Mouse (Mus musculus) bone marrow macrophage, adult 2 months (primary cell): ENCODE data around the gene Tfrc.

Experiments
- CTCF ChIP-seq: IDR thresholded peaks from 2 replicates; pipeline ENCODE4 v1.5.1; 2012; ENCODE audit warnings: low read depth, mild to moderate bottlenecking, low read length, moderate library complexity
- POLR2A ChIP-seq: IDR thresholded peaks from 2 replicates; pipeline ENCODE4 v1.6.1; 2012; ENCODE audit warnings: mild to moderate bottlenecking, low read depth, low read length, borderline replicate concordance

GRCm38 (mm10) chr16:32597909-32598381 is 10.8 kb upstream of the Tfrc start:
- no peak for TF ChIP-seq CTCF
- TF ChIP-seq POLR2A = no peak
